8 mouse cellular contexts compared by ENCODE assay signal in the genomic region with DNA sequence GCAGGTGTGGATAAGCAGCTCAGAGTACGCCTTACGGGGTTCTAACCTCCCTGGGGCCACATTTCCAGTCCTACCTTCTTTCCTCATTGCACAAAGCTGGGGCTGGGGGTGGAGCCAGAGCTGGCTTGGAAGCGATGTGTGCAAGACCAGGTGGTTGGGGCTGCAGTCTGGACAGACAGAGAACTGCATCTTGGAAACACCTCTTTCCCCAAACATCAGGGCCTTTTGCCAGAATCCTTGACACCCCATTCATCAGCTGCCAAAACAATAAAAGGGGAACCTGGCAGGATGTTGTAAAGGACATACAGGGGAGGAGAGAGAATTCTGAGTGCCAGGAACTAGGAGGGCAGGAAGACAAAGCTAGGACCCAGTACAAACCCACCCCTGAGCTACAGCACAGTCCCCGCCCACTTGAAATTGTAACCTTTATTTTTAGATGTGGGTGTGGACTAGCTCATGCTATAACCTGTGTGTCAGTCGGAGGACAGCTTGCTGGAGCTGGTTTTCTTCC. TPM values are rescaled to one million over a fixed set of nuclear protein-coding genes. Genes with fewer than 3 reads are reported as not detected.
DNase-seq lines count a peak whose midpoint lies in the region; ATAC-seq and TF ChIP-seq lines count a peak whose summit lies in the region.

No protein-coding gene starts in this region.

- intact Hi-C loops in left cerebral cortex, postnatal 14 days (cut with DNase I) = no loop called here

- no peak; the same call in 1 of the 2 replicates for ATAC-seq in heart, embryonic 13.5 days (ENCODE audit: extremely low read depth, insufficient number of reproducible peaks, low FRiP score, low TSS enrichment)
- peak; percentile 37 for ATAC-seq in Patski
- ATAC-seq in megakaryocyte, adult 5-6 weeks (ENCODE audit: poor library complexity, severe bottlenecking) = peak; percentile 22

- H3K36me3 ChIP-seq in heart, embryonic 13.5 days = peaks cover 15% of the 10 kb centered on the region

- H3K27ac ChIP-seq in heart, embryonic 13.5 days (replicated peaks) = peak overlapping the region; percentile 72

- no peak for DNase-seq in heart, adult 8-10 months (ENCODE audit: low spot score)
- DNase-seq in Patski (ENCODE audit: low read depth, low spot score) = peak; percentile 51
- peak; percentile 43 for DNase-seq in kidney, adult 18-20 months
- DNase-seq in embryo, embryonic 10 days (ENCODE audit: low spot score) = no peak
- no peak for DNase-seq in gastrocnemius, postnatal 25 days
- no peak for DNase-seq in left cerebral cortex, postnatal 14 days (ENCODE audit: low spot score in 2 of 2)

- POLR2A ChIA-PET in Patski (lab: Charles Lee) = no interaction called here

- no peaks in the 10 kb centered on the region for H3K9me3 ChIP-seq in heart, embryonic 13.5 days

- no peak for TF ChIP-seq CTCF in Patski (IDR thresholded peaks at IDR 0.05)

- no peak overlapping the region for H3K4me3 ChIP-seq in heart, embryonic 13.5 days

- H3K27me3 ChIP-seq in heart, embryonic 13.5 days (replicated peaks) = no peaks in the 10 kb centered on the region
- no peaks in the 10 kb centered on the region for H3K27me3 ChIP-seq in Patski

- in situ Hi-C loops in Patski (cut with MboI; ENCODE audit: low pct_unique_long_range_greater_than_20kb) = loop anchor here (25.0 kb wide), 1 partner anchor 1236 kb away; no protein-coding TSS in a partner anchor

- peaks cover 33% of the 10 kb centered on the region for H3K4me1 ChIP-seq in heart, embryonic 13.5 days

- 29% methylated on average over 5 of the region's 5 CpGs for WGBS in heart, embryonic 13.5 days

- CTCF ChIA-PET in Patski (lab: Charles Lee) = interaction anchor here (1.0 kb wide), 1 partner anchor 17 kb away, joined by 3 read pairs; no protein-coding TSS in a partner anchor

- peak overlapping the region; percentile 47; the same call in 1 of the 2 replicates for H3K9ac ChIP-seq in heart, embryonic 13.5 days

- H3K4me2 ChIP-seq in heart, embryonic 13.5 days = no peak overlapping the region

RNA-seq across cellular contexts. Expression of gene Ppp1r35, which starts 2.2 kb away (rescaled TPM):
- 18.3 and 22.3 TPM in 2 replicates for polyA plus RNA-seq in heart, embryonic 13.5 days (2015; fragmentation: Nextera tagmentation; extraction: Ambion mirVana)
- 10 to 100 TPM in 1 of 4 experiments, 1 to 10 TPM in 3; 7.9 to 12.7 (median 8.6) TPM for total RNA-seq in heart, adult 8-10 months (2022)
- polyA plus RNA-seq in Patski (2021) = 36.7 TPM
- total RNA-seq in megakaryocyte, adult 5-6 weeks (2015) = 48.6 and 55.3 TPM in 2 replicates
- 34.1 and 40.1 TPM in 2 replicates for total RNA-seq in megakaryocyte, adult 5-6 weeks (2017)
- total RNA-seq in gastrocnemius, postnatal 25 days (2021) = 1 to 10 TPM; 7.1 to 8.9 TPM
- total RNA-seq in left cerebral cortex, postnatal 14 days (2021) = 10 to 100 TPM; 26.0 to 29.2 TPM

RNA-seq across cellular contexts. Expression of gene Mepce, which starts 11.0 kb away (rescaled TPM):
- 6.2 and 8.5 TPM in 2 replicates for polyA plus RNA-seq in heart, embryonic 13.5 days (2015; fragmentation: Nextera tagmentation; extraction: Ambion mirVana)
- 10 to 100 TPM; 28.9 to 34.2 (median 31.4) TPM for total RNA-seq in heart, adult 8-10 months (2022)
- 64.6 TPM for polyA plus RNA-seq in Patski (2021)
- total RNA-seq in megakaryocyte, adult 5-6 weeks (2015) = 20.9 and 24.0 TPM in 2 replicates
- total RNA-seq in megakaryocyte, adult 5-6 weeks (2017) = 16.2 and 22.8 TPM in 2 replicates
- total RNA-seq in gastrocnemius, postnatal 25 days (2021) = 10 to 100 TPM; 14.7 to 20.1 TPM
- 10 to 100 TPM; 29.2 to 30.2 TPM for total RNA-seq in left cerebral cortex, postnatal 14 days (2021)

RNA-seq across cellular contexts. Expression of gene Zcwpw1, which starts 11.1 kb away (rescaled TPM):
- 7.6 and 7.7 TPM in 2 replicates for polyA plus RNA-seq in heart, embryonic 13.5 days (2015; fragmentation: Nextera tagmentation; extraction: Ambion mirVana)
- under 1 TPM; 0.31 to 0.57 (median 0.54) TPM for total RNA-seq in heart, adult 8-10 months (2022)
- 22.2 TPM for polyA plus RNA-seq in Patski (2021)
- total RNA-seq in megakaryocyte, adult 5-6 weeks (2015) = 6.4 and 10.0 TPM in 2 replicates
- 16.1 and 18.1 TPM in 2 replicates for total RNA-seq in megakaryocyte, adult 5-6 weeks (2017)
- under 1 TPM in 1 of 2 experiments, not detected in 1; 0.35 TPM for total RNA-seq in gastrocnemius, postnatal 25 days (2021)
- 1 to 10 TPM; 4.4 to 7.4 TPM for total RNA-seq in left cerebral cortex, postnatal 14 days (2021)

RNA-seq across cellular contexts. Expression of gene Tsc22d4, which starts 30.9 kb away (rescaled TPM):
- polyA plus RNA-seq in heart, embryonic 13.5 days (2015; fragmentation: Nextera tagmentation; extraction: Ambion mirVana) = 128 and 131 TPM in 2 replicates
- total RNA-seq in heart, adult 8-10 months (2022) = 100 to 1,000 TPM; 237 to 281 (median 242) TPM
- 154 TPM for polyA plus RNA-seq in Patski (2021)
- total RNA-seq in megakaryocyte, adult 5-6 weeks (2015) = 55.9 and 74.7 TPM in 2 replicates
- 112 and 113 TPM in 2 replicates for total RNA-seq in megakaryocyte, adult 5-6 weeks (2017)
- 10 to 100 TPM; 57.8 to 59.1 TPM for total RNA-seq in gastrocnemius, postnatal 25 days (2021)
- 100 to 1,000 TPM; 169 to 181 TPM for total RNA-seq in left cerebral cortex, postnatal 14 days (2021)

RNA-seq across cellular contexts. Expression of gene Nyap1, which starts 35.1 kb away (rescaled TPM):
- polyA plus RNA-seq in heart, embryonic 13.5 days (2015; fragmentation: Nextera tagmentation; extraction: Ambion mirVana) = 1.3 and 1.5 TPM in 2 replicates
- total RNA-seq in heart, adult 8-10 months (2022) = under 1 TPM; 0.35 to 0.89 (median 0.81) TPM
- polyA plus RNA-seq in Patski (2021) = 13.4 TPM
- total RNA-seq in megakaryocyte, adult 5-6 weeks (2015) = 0.21 and 0.27 TPM in 2 replicates
- total RNA-seq in megakaryocyte, adult 5-6 weeks (2017) = 0.84 and 1.1 TPM in 2 replicates
- total RNA-seq in gastrocnemius, postnatal 25 days (2021) = under 1 TPM; 0.10 to 0.35 TPM
- 10 to 100 TPM; 78.5 to 83.4 TPM for total RNA-seq in left cerebral cortex, postnatal 14 days (2021)

Comparison
In these comparisons a context has a peak if more than half of its experiments do, and no peak if none do; other contexts are left out.
1. DNase-seq: peak in Patski (single experiment) and kidney, adult 18-20 months (single experiment); none in heart, adult 8-10 months (single experiment), embryo, embryonic 10 days (single experiment), gastrocnemius, postnatal 25 days (single experiment) and left cerebral cortex, postnatal 14 days (0 of 2).